Mouse (Mus musculus) olfactory bulb, adult 2 months (tissue): Measurements from ENCODE around the gene Tmem170b.

Experiments
- CTCF ChIP-seq: fragments of 200-500 bp; IDR thresholded peaks from 2 replicates; pipeline ENCODE4 v1.5.1; 2012; ENCODE audit warnings: low read depth, mild to moderate bottlenecking, low read length, moderate library complexity; ENCODE audit not compliant: insufficient read depth
- POLR2A ChIP-seq: fragments of 200-500 bp; IDR thresholded peaks from 2 replicates; pipeline ENCODE4 v1.6.1; 2012; ENCODE audit warnings: mild to moderate bottlenecking, low read depth, low read length, moderate library complexity; ENCODE audit not compliant: insufficient read depth

DNA sequence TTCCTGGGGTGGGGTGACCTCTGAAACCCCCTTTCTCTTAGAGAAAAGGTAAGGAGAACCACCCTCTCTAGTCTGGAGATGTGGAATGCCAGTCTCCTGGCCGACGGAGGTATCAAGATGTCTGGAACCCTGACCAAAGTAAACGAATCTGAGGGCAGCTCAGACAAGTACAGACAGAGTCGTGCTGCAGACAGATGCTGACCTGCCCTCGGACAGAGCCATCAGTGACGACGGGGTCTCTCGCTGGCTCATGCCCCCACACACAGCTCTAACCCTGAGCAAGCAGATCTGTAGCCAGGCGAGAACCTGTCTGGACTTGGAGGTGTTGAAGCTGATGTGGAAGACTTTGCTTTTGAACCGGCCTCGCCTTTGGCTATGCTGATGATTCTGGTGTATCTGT, 79.8 kb downstream of the Tmem170b start:
- no peak for TF ChIP-seq CTCF
- no peak for TF ChIP-seq POLR2A
